Mouse (Mus musculus) MEL (cell line): Measurements from ENCODE around the gene H2afy. TPM values are rescaled to one million over a fixed set of nuclear protein-coding genes. Genes with fewer than 3 reads are reported as not detected.

Source experiments
- DNase-seq: peaks from one replicate; pipeline ENCODE4 v3.0.0; 2011; ENCODE audit warnings: low read depth, low spot score
- H3K27ac ChIP-seq: 2 replicates; pipeline ENCODE4 v1.5.1; 2012; ENCODE audit warnings: low read depth, mild to moderate bottlenecking, control low read depth, low read length, moderate library complexity; ENCODE audit not compliant: control insufficient read depth
- H3K27me3 ChIP-seq, 2 experiments: fragments of 150-350 bp in 1 of 2; sonication (generic) in 1 of 2; 2 replicates each; pipeline ENCODE4 v1.6.1; 2012; ENCODE audit warnings: low read length in 2 of 2, mild to moderate bottlenecking in 2 of 2, improper control_type of control experiment in 1 of 2, moderate library complexity in 1 of 2; ENCODE audit not compliant: insufficient read depth in 2 of 2, control insufficient read depth in 1 of 2
- H3K36me3 ChIP-seq, 2 experiments: 2 replicates each; pipeline ENCODE4 v1.6.1; 2012 to 2014; ENCODE audit warnings: low read length in 2 of 2, improper control_type of control experiment in 1 of 2, inconsistent platforms in 1 of 2, mild to moderate bottlenecking in 1 of 2; ENCODE audit not compliant: insufficient read depth in 2 of 2, control insufficient read depth in 1 of 2
- H3K4me1 ChIP-seq, 2 experiments: fragments of 150-350 bp in 1 of 2; sonication (generic) in 1 of 2; 2 replicates each; pipeline ENCODE4 v1.6.1; 2012; ENCODE audit warnings: low read length in 2 of 2, improper control_type of control experiment in 1 of 2, mild to moderate bottlenecking in 1 of 2; ENCODE audit not compliant: insufficient read depth in 2 of 2, control insufficient read depth in 1 of 2
- H3K4me3 ChIP-seq, 2 experiments: fragments of 150-350 bp in 1 of 2; sonication (generic) in 1 of 2; 2 replicates each; pipeline ENCODE4 v1.5.1; 2012; ENCODE audit warnings: low read depth in 2 of 2, low read length in 2 of 2, mild to moderate bottlenecking in 2 of 2, moderate library complexity in 2 of 2, control low read depth in 1 of 2, improper control_type of control experiment in 1 of 2; ENCODE audit not compliant: control insufficient read depth in 1 of 2, insufficient read depth in 1 of 2
- H3K79me2 ChIP-seq: 2 replicates; pipeline ENCODE4 v1.6.1; 2012; ENCODE audit warnings: mild to moderate bottlenecking, low read length, moderate library complexity; ENCODE audit not compliant: control insufficient read depth, poor library complexity, insufficient read depth
- H3K9ac ChIP-seq: 2 replicates; pipeline ENCODE4 v1.6.1; 2012; ENCODE audit warnings: low read depth, mild to moderate bottlenecking, control low read depth, low read length, moderate library complexity; ENCODE audit not compliant: control insufficient read depth, poor library complexity, severe bottlenecking
- H3K9me3 ChIP-seq: fragments of 150-350 bp; sonication (generic); replicated peaks from 2 replicates; pipeline ENCODE4 v1.6.1; 2012; ENCODE audit warnings: mild to moderate bottlenecking, low read length, improper control_type of control experiment, moderate library complexity; ENCODE audit not compliant: insufficient read depth
- BHLHE40 ChIP-seq: IDR thresholded peaks from 2 replicates; pipeline ENCODE4 v1.6.1; 2012; ENCODE audit warnings: low read depth, mild to moderate bottlenecking, inconsistent platforms, low read length, improper control_type of control experiment, borderline replicate concordance
- CTCF ChIP-seq, 3 experiments: IDR thresholded peaks in 2 of 3; conservative IDR thresholded peaks in 1 of 3; 2 replicates each; pipeline ENCODE4 v1.5.1; 2011 to 2012; ENCODE audit warnings: low read length in 3 of 3, low read depth in 2 of 3, mild to moderate bottlenecking in 2 of 3, improper control_type of control experiment in 1 of 3, inconsistent platforms in 1 of 3, mixed read lengths in 1 of 3, moderate library complexity in 1 of 3; ENCODE audit not compliant: control insufficient read depth in 1 of 3, insufficient read depth in 1 of 3, poor library complexity in 1 of 3, severe bottlenecking in 1 of 3
- E2F4 ChIP-seq: IDR thresholded peaks from 2 replicates; pipeline ENCODE4 v1.6.1; 2011; ENCODE audit warnings: low read depth, low read length, improper control_type of control experiment, borderline replicate concordance
- ELF1 ChIP-seq: IDR thresholded peaks from 2 replicates; pipeline ENCODE4 v1.6.1; 2014; ENCODE audit warnings: low read depth, mild to moderate bottlenecking, inconsistent platforms, low read length, improper control_type of control experiment, moderate library complexity
- EP300 ChIP-seq, 2 experiments: IDR thresholded peaks; 2 replicates each; pipeline ENCODE4 v1.6.1; 2011; ENCODE audit warnings: improper control_type of control experiment in 2 of 2, low read length in 2 of 2, low read depth in 1 of 2, mild to moderate bottlenecking in 1 of 2
- ETS1 ChIP-seq: IDR thresholded peaks from 2 replicates; pipeline ENCODE4 v1.6.1; 2012; ENCODE audit warnings: low read depth, mild to moderate bottlenecking, inconsistent platforms, low read length, improper control_type of control experiment, moderate library complexity
- GATA1 ChIP-seq: IDR thresholded peaks from 2 replicates; pipeline ENCODE4 v1.6.1; 2011; ENCODE audit warnings: low read depth, low read length, improper control_type of control experiment
- KAT2A ChIP-seq: conservative IDR thresholded peaks from 2 replicates; pipeline ENCODE4 v1.6.1; 2012; ENCODE audit warnings: low read depth, low read length, improper control_type of control experiment, inconsistent platforms
- MAFK ChIP-seq: IDR thresholded peaks from 2 replicates; pipeline ENCODE4 v1.6.1; 2011; ENCODE audit warnings: low read depth, mild to moderate bottlenecking, low read length, improper control_type of control experiment, borderline replicate concordance
- MAX ChIP-seq: IDR thresholded peaks from 2 replicates; pipeline ENCODE4 v1.6.1; 2011; ENCODE audit warnings: low read length, improper control_type of control experiment
- MXI1 ChIP-seq: IDR thresholded peaks from 2 replicates; pipeline ENCODE4 v1.6.1; 2011; ENCODE audit warnings: mild to moderate bottlenecking, low read depth, low read length, improper control_type of control experiment
- MYB ChIP-seq: IDR thresholded peaks from 2 replicates; pipeline ENCODE4 v1.6.1; 2011; ENCODE audit warnings: mild to moderate bottlenecking, low read depth, low read length, improper control_type of control experiment
- NELFE ChIP-seq: IDR thresholded peaks from 2 replicates; pipeline ENCODE4 v1.6.1; 2011; ENCODE audit warnings: low read depth, low read length, improper control_type of control experiment
- POLR2AphosphoS2 ChIP-seq: IDR thresholded peaks from 2 replicates; pipeline ENCODE4 v1.6.1; 2011; ENCODE audit warnings: low read length, improper control_type of control experiment
- RAD21 ChIP-seq: IDR thresholded peaks from 2 replicates; pipeline ENCODE4 v1.6.1; 2011; ENCODE audit warnings: mild to moderate bottlenecking, low read depth, low read length, improper control_type of control experiment
- SMC3 ChIP-seq: IDR thresholded peaks from 2 replicates; pipeline ENCODE4 v1.6.1; 2011; ENCODE audit warnings: low read depth, low read length, improper control_type of control experiment
- TAL1 ChIP-seq: IDR thresholded peaks from 2 replicates; pipeline ENCODE4 v1.6.1; 2012; ENCODE audit warnings: mild to moderate bottlenecking, inconsistent platforms, low read length, moderate library complexity, mixed read lengths
- UBTF ChIP-seq: IDR thresholded peaks from 2 replicates; pipeline ENCODE4 v1.6.1; 2012; ENCODE audit warnings: low read depth, mild to moderate bottlenecking, inconsistent platforms, low read length, improper control_type of control experiment, moderate library complexity, borderline replicate concordance; ENCODE audit not compliant: insufficient read depth
- USF2 ChIP-seq, 2 experiments: IDR thresholded peaks; 2 replicates each; pipeline ENCODE4 v1.6.1; 2011 to 2012; ENCODE audit warnings: improper control_type of control experiment in 2 of 2, low read length in 2 of 2, borderline replicate concordance in 1 of 2, inconsistent platforms in 1 of 2, low read depth in 1 of 2, mild to moderate bottlenecking in 1 of 2; ENCODE audit not compliant: insufficient read depth in 1 of 2
- ZC3H11A ChIP-seq: IDR thresholded peaks from 2 replicates; pipeline ENCODE4 v1.6.1; 2012; ENCODE audit warnings: low read depth, mild to moderate bottlenecking, inconsistent platforms, low read length, improper control_type of control experiment
- ZKSCAN1 ChIP-seq: IDR thresholded peaks from 2 replicates; pipeline ENCODE4 v1.6.1; 2012; ENCODE audit warnings: low read depth, mild to moderate bottlenecking, inconsistent platforms, low read length, improper control_type of control experiment, moderate library complexity
- ZMIZ1 ChIP-seq: IDR thresholded peaks from 2 replicates; pipeline ENCODE4 v1.6.1; 2012; ENCODE audit warnings: low read depth, mild to moderate bottlenecking, inconsistent platforms, low read length, improper control_type of control experiment, moderate library complexity
- ZNF384 ChIP-seq: IDR thresholded peaks from 2 replicates; pipeline ENCODE4 v1.6.1; 2012; ENCODE audit warnings: low read depth, mild to moderate bottlenecking, inconsistent platforms, low read length, improper control_type of control experiment
- polyA plus RNA-seq, 2 experiments: library from polyadenylated mRNA; stranded (reverse) in 1 of 2; unstranded in 1 of 2; fragments of >175 nt in 1 of 2; fragments of >200 nt in 1 of 2; gene quantifications; 2 replicates each; pipeline versions ENCODE4 v1.2.1 to v1.2.4; 2012; ENCODE audit warnings: low replicate concordance in 2 of 2, low read depth in 1 of 2; ENCODE audit not compliant: insufficient read length in 2 of 2, insufficient read depth in 1 of 2, missing spikeins in 1 of 2
- total RNA-seq: library from RNA; depleted of rRNA; stranded (reverse); fragments of 300-350 nt; gene quantifications from 2 replicates; pipeline ENCODE4 v1.2.3, GENCODE M21; 2012

The H2afy gene
- total and polyA plus RNA-seq, 3 experiments, result 159 to 245 TPM; not detected in 1

GRCm38 (mm10) chr13:56152773-56153460, 16.8 kb upstream of the H2afy start:
- Histone ChIP-seq H3K9me3 (no peaks in the 10 kb centered on the region), H3K4me3 (no peak overlapping the region), H3K4me1 (no peaks in the 10 kb centered on the region), H3K27me3 (no peaks in the 10 kb centered on the region; a peak in 2 of 4 replicates), H3K27ac (no peak overlapping the region), H3K79me2 (no peaks in the 10 kb centered on the region), H3K9ac (no peak overlapping the region), H3K36me3 (no peaks in the 10 kb centered on the region)
- no peak for TF ChIP-seq TAL1
- TF ChIP-seq KAT2A, result no peak
- no peak for TF ChIP-seq ETS1
- no peak for TF ChIP-seq EP300 (IDR thresholded peaks at IDR 0.05; ENCODE audit: low read depth in 1 of 2, low read length in 2 of 2)
- no peak for TF ChIP-seq MXI1
- no peak for TF ChIP-seq MAFK
- TF ChIP-seq MYB, result no peak
- TF ChIP-seq E2F4, result no peak
- TF ChIP-seq ZNF384, result no peak
- no peak for TF ChIP-seq BHLHE40
- no peak for TF ChIP-seq ZMIZ1
- TF ChIP-seq ELF1, result no peak
- no peak for TF ChIP-seq UBTF
- TF ChIP-seq POLR2AphosphoS2, result no peak
- no peak for TF ChIP-seq ZKSCAN1
- no peak for TF ChIP-seq USF2 (IDR thresholded peaks at IDR 0.05; ENCODE audit: borderline replicate concordance in 1 of 2, insufficient read depth in 1 of 2, low read depth in 1 of 2, low read length in 2 of 2)
- TF ChIP-seq MAX, result no peak
- no peak for TF ChIP-seq GATA1
- no peak for DNase-seq

DNA sequence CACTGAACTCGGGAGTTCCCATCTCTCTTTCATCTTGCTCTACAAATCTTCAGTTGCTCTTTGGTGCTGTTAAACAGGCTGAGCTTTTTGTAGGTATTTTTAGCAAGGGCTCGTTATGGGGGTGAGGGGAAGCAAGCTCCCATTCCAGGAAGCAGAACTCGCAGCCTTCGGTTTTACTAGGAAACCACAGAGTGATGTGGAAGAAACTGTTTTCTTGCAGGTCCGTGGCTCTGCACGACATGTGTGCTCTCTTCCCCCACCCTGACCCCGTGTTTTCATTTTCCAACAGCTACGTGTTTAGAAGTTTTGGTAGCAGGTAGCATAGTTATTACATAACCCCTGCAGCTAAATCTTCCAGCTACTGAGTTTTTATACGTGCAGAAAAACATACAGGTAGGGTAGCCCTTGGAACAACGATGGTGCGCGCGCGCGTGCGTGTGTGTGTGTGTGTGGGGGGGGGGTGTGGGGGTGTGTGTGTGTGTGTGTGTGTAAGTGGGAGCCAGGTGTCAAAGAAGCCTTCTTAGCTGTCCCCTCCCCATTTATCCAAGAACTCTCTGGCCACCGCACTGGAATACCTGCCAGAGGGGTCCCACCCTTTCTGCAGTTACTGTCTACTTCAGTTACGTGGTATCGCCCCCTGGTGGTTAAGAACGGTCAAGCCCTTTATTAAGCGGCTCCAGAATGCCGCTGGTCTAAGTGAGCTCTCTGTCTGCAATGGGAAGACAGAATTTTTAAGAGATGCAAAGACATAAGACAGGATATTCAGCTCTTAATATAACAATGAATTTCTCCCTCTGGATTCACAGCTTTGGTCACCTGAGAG, 15.5 kb upstream of the H2afy start:
- no peaks in the 10 kb centered on the region for H3K9me3 ChIP-seq
- DNase-seq, result peak; percentile 68
- no peak overlapping the region for H3K27ac ChIP-seq
- H3K9ac ChIP-seq, result no peak overlapping the region
- no peaks in the 10 kb centered on the region for H3K79me2 ChIP-seq
- no peaks in the 10 kb centered on the region; a peak in 2 of 4 replicates for H3K27me3 ChIP-seq
- no peaks in the 10 kb centered on the region for H3K36me3 ChIP-seq
- peak; percentile 36 for TF ChIP-seq RAD21
- peak; percentile 52 for TF ChIP-seq SMC3
- TF ChIP-seq NELFE, result no peak
- peak; percentile 13; the same call in 1 of the 2 replicates for TF ChIP-seq ZC3H11A
- TF ChIP-seq CTCF (IDR thresholded peaks at IDR 0.05 in 2 of 3, conservative IDR thresholded peaks at IDR 0.05 in 1 of 3; ENCODE audit: control insufficient read depth in 1 of 3, insufficient read depth in 1 of 3, low read depth in 2 of 3, low read length in 3 of 3, poor library complexity in 1 of 3, severe bottlenecking in 1 of 3), result peak; percentile 65
- no peaks in the 10 kb centered on the region for H3K4me1 ChIP-seq
- no peak overlapping the region for H3K4me3 ChIP-seq
